Mouse (Mus musculus) CH12F3 (cell line): ENCODE data around the gene Sult1a1.

Source experiments
- in situ Hi-C: fragments of 300-500 bp; cut with MboI; formaldehyde crosslinking; loops from 2 replicates; pipeline ENCODE4 v1.14.3; 2020; ENCODE audit warnings: low sequenced_read_pairs

The Sult1a1 gene

GRCm38 (mm10) chr7:126676207-126676606 is at the start of gene Sult1a1:
Gene Sult1a1, minus strand, starts transcription at chr7:126676432.
- in situ Hi-C loops = no loop called here

DNA sequence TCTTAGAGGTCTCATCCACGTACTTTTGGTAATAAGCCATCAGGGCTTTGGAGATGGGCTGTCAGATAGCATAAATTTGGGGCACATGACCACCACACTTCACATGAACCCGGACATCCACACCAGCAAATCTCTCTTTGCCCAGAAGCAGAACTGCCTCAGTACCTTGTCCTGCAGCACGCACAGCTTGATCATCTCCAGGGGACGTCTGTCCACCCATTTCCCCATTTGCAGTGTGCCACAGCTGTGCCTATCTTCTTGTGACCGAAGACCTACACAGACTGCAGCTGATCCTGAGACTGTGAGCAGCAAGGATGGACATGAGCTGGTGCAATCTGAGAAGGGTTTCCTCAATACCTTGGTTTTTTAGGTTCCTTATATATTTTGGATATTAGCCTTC is 49.4 kb upstream of the Sult1a1 start:
- in situ Hi-C loops = loop anchor here (25.0 kb wide), 1 partner anchor 937 kb away; no protein-coding TSS in a partner anchor

GRCm38 (mm10) chr7:126725077-126725476 is 48.8 kb upstream of the Sult1a1 start:
- in situ Hi-C loops = loop anchor here (25.0 kb wide), 1 partner anchor 937 kb away; no protein-coding TSS in a partner anchor

DNA sequence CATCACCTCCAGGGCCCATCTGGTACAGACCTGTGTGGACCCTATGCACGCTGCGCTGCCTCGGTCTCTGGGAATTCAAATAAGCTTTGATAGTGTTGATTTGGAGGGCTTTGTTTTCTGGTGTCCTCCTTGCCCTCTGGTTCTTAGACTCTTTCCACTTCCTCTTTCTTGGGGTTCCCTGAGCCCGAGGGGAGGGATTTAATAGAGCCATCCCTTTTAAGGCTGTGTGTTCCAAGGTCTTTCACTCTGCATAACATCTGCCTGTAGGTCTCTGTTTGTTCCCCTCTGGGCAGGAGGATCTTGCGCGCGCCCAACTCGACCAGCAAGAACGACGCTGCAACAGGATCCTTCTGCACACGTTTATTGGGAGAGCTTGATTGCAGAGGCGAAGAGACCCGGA is 45.4 kb upstream of the Sult1a1 start:
- in situ Hi-C loops = no loop called here

DNA sequence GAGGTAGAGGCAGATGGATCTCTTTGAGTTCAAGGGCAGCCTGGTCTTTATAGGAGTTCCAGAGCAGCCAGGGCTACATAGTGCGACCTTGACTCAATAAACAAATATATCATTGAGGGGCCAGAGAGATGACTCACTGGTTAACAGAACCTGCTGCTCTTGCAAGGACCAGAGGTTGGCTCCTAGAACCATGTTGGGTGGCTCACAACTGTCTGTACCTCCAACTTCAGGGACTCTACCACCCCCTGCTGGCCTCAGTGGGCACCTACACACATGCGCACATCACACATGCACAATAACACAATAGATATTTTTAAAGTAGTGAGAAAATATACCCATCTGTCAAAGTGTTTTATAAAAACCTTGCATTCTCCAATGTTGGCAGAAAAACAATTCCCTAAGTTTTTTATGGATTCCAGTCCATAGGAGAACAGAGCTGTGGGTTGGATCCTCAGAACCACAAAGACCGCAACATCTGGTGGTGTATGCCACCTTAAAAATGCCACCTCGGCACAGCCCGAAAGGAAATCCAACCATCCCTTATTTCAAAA is 42.6 kb upstream of the Sult1a1 start:
- in situ Hi-C loops = loop anchor here (5.0 kb wide), 1 partner anchor 1053 kb away; no protein-coding TSS in a partner anchor

GRCm38 (mm10) chr7:126717566-126717965 is 41.3 kb upstream of the Sult1a1 start:
- in situ Hi-C loops = loop anchor here (5.0 kb wide), 1 partner anchor 1055 kb away; no protein-coding TSS in a partner anchor

DNA sequence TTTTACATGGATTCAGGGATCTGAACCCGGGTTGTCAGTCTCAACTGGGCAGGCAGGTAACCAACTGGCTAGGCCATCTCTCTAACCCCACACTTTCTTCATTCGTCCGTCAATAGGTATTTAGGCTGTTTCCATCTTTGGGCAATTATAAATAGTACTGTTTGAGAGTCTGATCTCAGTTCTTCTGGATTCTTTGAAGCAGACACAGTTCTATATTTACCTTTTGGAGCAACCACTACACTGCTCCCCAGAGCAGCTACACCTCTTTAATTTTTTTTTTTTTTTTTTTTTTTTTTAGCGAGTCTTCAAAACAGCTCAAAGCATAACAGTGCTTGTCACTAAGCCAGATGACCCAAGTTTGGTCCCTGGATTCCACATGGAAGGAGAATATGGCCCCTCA is 39.4 kb upstream of the Sult1a1 start:
- in situ Hi-C loops = loop anchor here (5.0 kb wide), 1 partner anchor 1057 kb away; no protein-coding TSS in a partner anchor

GRCm38 (mm10) chr7:126711910-126712309 is 35.7 kb upstream of the Sult1a1 start:
- in situ Hi-C loops = no loop called here

GRCm38 (mm10) chr7:126710266-126710665 is 34.0 kb upstream of the Sult1a1 start:
- in situ Hi-C loops = no loop called here

GRCm38 (mm10) chr7:126708175-126708952 is 32.1 kb upstream of the Sult1a1 start:
- in situ Hi-C loops = no loop called here

- in situ Hi-C loops = no loop called here
Measured at GRCm38 (mm10) chr7:126707442-126708174, 31.4 kb upstream of the Sult1a1 start, which contains the start of gene Coro1a. Gene Coro1a, minus strand, starts transcription at chr7:126707787.

DNA sequence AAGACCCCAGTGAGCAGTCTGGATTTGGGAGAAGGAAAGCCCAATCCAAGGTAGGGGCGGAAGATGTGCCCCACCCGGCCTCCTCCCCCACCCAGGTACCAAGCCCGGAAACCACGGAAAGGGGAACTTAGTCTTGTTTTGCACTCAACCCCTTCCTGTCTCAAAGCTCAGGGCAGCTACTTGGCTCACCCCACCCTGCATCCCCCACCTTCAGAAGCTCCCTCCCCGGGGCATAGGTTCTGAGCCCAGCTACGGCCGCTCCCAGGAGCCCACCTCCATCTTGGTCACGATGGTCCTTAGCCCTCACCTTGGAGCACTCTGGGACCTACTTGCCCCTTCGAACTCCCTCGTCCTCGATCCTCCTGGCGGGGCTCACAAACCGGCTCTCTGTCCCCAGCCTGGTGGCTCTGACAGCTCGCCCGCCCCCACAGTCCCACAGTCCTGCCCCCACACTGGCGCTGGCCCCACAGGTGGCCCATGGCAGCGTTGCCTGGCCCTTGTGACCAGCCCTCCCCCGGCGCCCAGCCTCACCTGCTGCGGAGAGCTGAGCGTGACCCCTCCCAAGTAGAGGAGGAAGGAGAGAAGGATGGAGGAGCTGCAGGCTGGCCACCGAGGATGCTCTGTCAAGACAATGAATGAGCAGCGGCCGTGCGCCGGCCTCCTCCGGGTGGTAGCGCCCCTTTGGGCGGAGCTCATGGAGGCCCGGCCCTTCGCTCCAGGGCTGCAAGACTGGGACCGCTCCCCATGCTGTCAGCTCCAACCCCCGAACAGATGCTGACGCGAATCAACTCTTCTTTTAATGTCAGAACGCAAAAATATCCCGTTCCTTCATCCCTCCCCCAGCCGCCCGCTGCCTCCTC is 28.1 kb upstream of the Sult1a1 start:
- in situ Hi-C loops = loop anchor here (5.0 kb wide), 1 partner anchor 83 kb away; no protein-coding TSS in a partner anchor

DNA sequence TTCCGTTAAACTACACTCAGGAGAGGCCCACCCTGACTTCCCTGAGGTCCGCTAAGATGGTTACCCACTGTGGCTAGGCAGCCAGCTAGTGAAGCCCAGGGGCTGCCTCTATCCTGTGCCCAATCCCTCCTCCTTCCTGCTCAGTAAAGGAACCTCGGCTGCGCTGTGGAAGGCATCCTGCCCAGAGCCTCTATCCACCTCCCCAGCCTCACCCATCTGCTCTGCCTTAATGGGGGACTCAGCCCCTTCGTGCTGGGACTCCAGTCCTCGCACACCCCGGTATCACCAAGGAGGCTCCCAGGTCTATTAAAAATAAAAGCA is 27.5 kb upstream of the Sult1a1 start:
- in situ Hi-C loops = loop anchor here (5.0 kb wide), 1 partner anchor 84 kb away; no protein-coding TSS in a partner anchor

GRCm38 (mm10) chr7:126702861-126703756 is 26.9 kb upstream of the Sult1a1 start:
- in situ Hi-C loops = loop anchor here (5.0 kb wide), 1 partner anchor 84 kb away; no protein-coding TSS in a partner anchor

GRCm38 (mm10) chr7:126702358-126702757 is 26.1 kb upstream of the Sult1a1 start:
- in situ Hi-C loops = loop anchor here (5.0 kb wide), 1 partner anchor 85 kb away; no protein-coding TSS in a partner anchor

GRCm38 (mm10) chr7:126701559-126702357 is 25.5 kb upstream of the Sult1a1 start:
- in situ Hi-C loops = loop anchor here (5.0 kb wide), 1 partner anchor 86 kb away; no protein-coding TSS in a partner anchor

GRCm38 (mm10) chr7:126701070-126701469 is 24.8 kb upstream of the Sult1a1 start:
- in situ Hi-C loops = loop anchor here (5.0 kb wide), 1 partner anchor 86 kb away; no protein-coding TSS in a partner anchor
